Mouse (Mus musculus): Measurements from ENCODE around the gene Slc7a14. TPM values are rescaled to one million over a fixed set of nuclear protein-coding genes. Genes with fewer than 3 reads are reported as not detected.

Slc7a14 gene
- polyA plus RNA-seq, 1 experiment from 2014 or later = 0.48 TPM

GRCm38 (mm10) chr3:31228487-31228886, 81.7 kb downstream of the Slc7a14 start:
- Histone ChIP-seq H3K9me3 (replicated peaks) (no peaks in the 10 kb centered on the region), H3K9ac (no peak overlapping the region), H3K4me1 (peaks cover 6% of the 10 kb centered on the region), H3K4me3 (replicated peaks) (no peak overlapping the region), H3K27me3 (no peaks in the 10 kb centered on the region), H3K36me3 (no peaks in the 10 kb centered on the region), H3K27ac (no peak overlapping the region), H3K4me2 (no peak overlapping the region)
- WGBS = 87% methylated on average over 2 of the region's 2 CpGs
- ATAC-seq (replicated peaks; ENCODE audit: low FRiP score) = no peak

GRCm38 (mm10) chr3:31223551-31223950, 86.6 kb downstream of the Slc7a14 start:
- H3K9me3 ChIP-seq (replicated peaks) = no peaks in the 10 kb centered on the region
- H3K4me2 ChIP-seq = no peak overlapping the region
- no peak overlapping the region for H3K27ac ChIP-seq
- 95% methylated on average over 17 of the region's 17 CpGs for WGBS
- 0 out of 2 replicates have a peak, but pooled peaks cover 2% of the 10 kb centered on the region for H3K4me1 ChIP-seq
- H3K9ac ChIP-seq = no peak overlapping the region
- no peaks in the 10 kb centered on the region for H3K27me3 ChIP-seq
- ATAC-seq (replicated peaks; ENCODE audit: low FRiP score) = no peak
- no peaks in the 10 kb centered on the region for H3K36me3 ChIP-seq
- H3K4me3 ChIP-seq (replicated peaks) = no peak overlapping the region

- WGBS = 76% methylated on average over 4 of the region's 4 CpGs
- H3K4me3 ChIP-seq (replicated peaks) = no peak overlapping the region
- no peaks in the 10 kb centered on the region for H3K36me3 ChIP-seq
- no peak overlapping the region for H3K9ac ChIP-seq
- H3K27me3 ChIP-seq = no peaks in the 10 kb centered on the region
- ATAC-seq (replicated peaks; ENCODE audit: low FRiP score) = no peak
- H3K27ac ChIP-seq = no peak overlapping the region
- H3K9me3 ChIP-seq (replicated peaks) = no peaks in the 10 kb centered on the region
- no peak overlapping the region for H3K4me2 ChIP-seq
- peaks cover 7% of the 10 kb centered on the region for H3K4me1 ChIP-seq
Measured at GRCm38 (mm10) chr3:31220040-31220439, 90.1 kb downstream of the Slc7a14 start.

- H3K36me3 ChIP-seq = no peaks in the 10 kb centered on the region
- H3K27me3 ChIP-seq = no peaks in the 10 kb centered on the region
- 66% methylated on average over 7 of the region's 7 CpGs for WGBS
- H3K9ac ChIP-seq = no peak overlapping the region
- H3K9me3 ChIP-seq (replicated peaks) = no peaks in the 10 kb centered on the region
- H3K4me1 ChIP-seq = peaks cover 7% of the 10 kb centered on the region
- no peak overlapping the region for H3K27ac ChIP-seq
- ATAC-seq (replicated peaks; ENCODE audit: low FRiP score) = no peak
- no peak overlapping the region for H3K4me2 ChIP-seq
- no peak overlapping the region for H3K4me3 ChIP-seq (replicated peaks)
Measured at GRCm38 (mm10) chr3:31219483-31219882, 90.7 kb downstream of the Slc7a14 start.

GRCm38 (mm10) chr3:31217523-31217922, 92.7 kb downstream of the Slc7a14 start:
- no peaks in the 10 kb centered on the region for H3K9me3 ChIP-seq (replicated peaks)
- 58% methylated on average over 10 of the region's 10 CpGs for WGBS
- no peak overlapping the region for H3K4me2 ChIP-seq
- H3K9ac ChIP-seq = no peak overlapping the region
- no peaks in the 10 kb centered on the region for H3K36me3 ChIP-seq
- no peak overlapping the region for H3K27ac ChIP-seq
- peak; percentile 55 for ATAC-seq (replicated peaks; ENCODE audit: low FRiP score)
- no peak overlapping the region for H3K4me3 ChIP-seq (replicated peaks)
- peaks cover 22% of the 10 kb centered on the region for H3K4me1 ChIP-seq
- no peaks in the 10 kb centered on the region for H3K27me3 ChIP-seq

GRCm38 (mm10) chr3:31213802-31214201, 96.4 kb downstream of the Slc7a14 start:
- Histone ChIP-seq H3K4me3 (replicated peaks) (no peak overlapping the region), H3K27ac (peak overlapping the region; percentile 56; the same call in 1 of the 2 replicates), H3K9me3 (replicated peaks) (no peaks in the 10 kb centered on the region), H3K4me1 (peaks cover 33% of the 10 kb centered on the region), H3K4me2 (no peak overlapping the region), H3K9ac (no peak overlapping the region), H3K36me3 (no peaks in the 10 kb centered on the region), H3K27me3 (no peaks in the 10 kb centered on the region)
- no peak for ATAC-seq (replicated peaks; ENCODE audit: low FRiP score)
- 26% methylated on average over 3 of the region's 3 CpGs for WGBS

GRCm38 (mm10) chr3:31212205-31213038, 97.8 kb downstream of the Slc7a14 start:
- Histone ChIP-seq H3K36me3 (no peaks in the 10 kb centered on the region), H3K9ac (no peak overlapping the region), H3K9me3 (replicated peaks) (no peaks in the 10 kb centered on the region), H3K27me3 (no peaks in the 10 kb centered on the region), H3K4me1 (peaks cover 43% of the 10 kb centered on the region), H3K27ac (peak overlapping the region; percentile 56), H3K4me2 (no peak overlapping the region), H3K4me3 (replicated peaks) (no peak overlapping the region)
- peak; percentile 74 for ATAC-seq (replicated peaks; ENCODE audit: low FRiP score)
- 33% methylated on average over 9 of the region's 9 CpGs for WGBS

GRCm38 (mm10) chr3:31209001-31209400, 101.2 kb downstream of the Slc7a14 start:
- Histone ChIP-seq H3K27ac (0 out of 2 replicates have a peak overlapping the region, but pooled peaks have one; percentile 27), H3K9ac (peak overlapping the region; percentile 33; the same call in 1 of the 2 replicates), H3K4me1 (peaks cover 48% of the 10 kb centered on the region), H3K27me3 (no peaks in the 10 kb centered on the region), H3K4me3 (replicated peaks) (peak overlapping the region; percentile 11; the same call in 1 of the 2 replicates), H3K4me2 (peak overlapping the region; percentile 47), H3K36me3 (no peaks in the 10 kb centered on the region), H3K9me3 (replicated peaks) (no peaks in the 10 kb centered on the region)
- 10% methylated on average over 19 of the region's 19 CpGs for WGBS
- ATAC-seq (replicated peaks; ENCODE audit: low FRiP score) = no peak

- 0 out of 2 replicates have a peak overlapping the region, but pooled peaks have one; percentile 27 for H3K27ac ChIP-seq
- 0 out of 2 replicates have a peak overlapping the region, but pooled peaks have one; percentile 33 for H3K9ac ChIP-seq
- H3K36me3 ChIP-seq = no peaks in the 10 kb centered on the region
Measured at GRCm38 (mm10) chr3:31208458-31208994, 101.7 kb downstream of the Slc7a14 start.

GRCm38 (mm10) chr3:31208046-31208445, 102.1 kb downstream of the Slc7a14 start:
- H3K4me2 ChIP-seq = no peak overlapping the region
- no peak for ATAC-seq (replicated peaks; ENCODE audit: low FRiP score)
- WGBS = 35% methylated on average over 4 of the region's 4 CpGs

More at GRCm38 (mm10) chr3:31208458-31208994, 101.7 kb downstream of the Slc7a14 start:
- no peaks in the 10 kb centered on the region for H3K27me3 ChIP-seq
- ATAC-seq (replicated peaks; ENCODE audit: low FRiP score) = peak; percentile 56
- no peaks in the 10 kb centered on the region for H3K9me3 ChIP-seq (replicated peaks)
- peak overlapping the region; percentile 47 for H3K4me2 ChIP-seq
- peaks cover 44% of the 10 kb centered on the region for H3K4me1 ChIP-seq
- WGBS = 7% methylated on average over 6 of the region's 6 CpGs
- 0 out of 2 replicates have a peak overlapping the region, but pooled peaks have one; percentile 11 for H3K4me3 ChIP-seq (replicated peaks)

GRCm38 (mm10) chr3:31205167-31205566, 105.0 kb downstream of the Slc7a14 start:
- Histone ChIP-seq H3K27ac (no peak overlapping the region), H3K9me3 (replicated peaks) (no peaks in the 10 kb centered on the region), H3K4me3 (replicated peaks) (no peak overlapping the region), H3K4me2 (no peak overlapping the region), H3K27me3 (no peaks in the 10 kb centered on the region), H3K9ac (no peak overlapping the region), H3K4me1 (peaks cover 28% of the 10 kb centered on the region), H3K36me3 (no peaks in the 10 kb centered on the region)
- no peak for ATAC-seq (replicated peaks; ENCODE audit: low FRiP score)
- WGBS = 79% methylated on average over 3 of the region's 3 CpGs

More at GRCm38 (mm10) chr3:31208046-31208445, 102.1 kb downstream of the Slc7a14 start:
- H3K27ac ChIP-seq = no peak overlapping the region
- H3K36me3 ChIP-seq = no peaks in the 10 kb centered on the region
- no peak overlapping the region for H3K4me3 ChIP-seq (replicated peaks)
- H3K9ac ChIP-seq = no peak overlapping the region
- H3K27me3 ChIP-seq = no peaks in the 10 kb centered on the region
- H3K4me1 ChIP-seq = peaks cover 39% of the 10 kb centered on the region
- H3K9me3 ChIP-seq (replicated peaks) = no peaks in the 10 kb centered on the region

- no peak overlapping the region for H3K27ac ChIP-seq
- no peak overlapping the region for H3K9ac ChIP-seq
- no peak overlapping the region for H3K4me2 ChIP-seq
- no peaks in the 10 kb centered on the region for H3K36me3 ChIP-seq
- no peak for ATAC-seq (replicated peaks; ENCODE audit: low FRiP score)
- H3K9me3 ChIP-seq (replicated peaks) = no peaks in the 10 kb centered on the region
- WGBS = 89% methylated on average over 11 of the region's 11 CpGs
- no peak overlapping the region for H3K4me3 ChIP-seq (replicated peaks)
- H3K4me1 ChIP-seq = peaks cover 29% of the 10 kb centered on the region
- H3K27me3 ChIP-seq = no peaks in the 10 kb centered on the region
Measured at GRCm38 (mm10) chr3:31203947-31204346, 106.2 kb downstream of the Slc7a14 start.
